Mouse (Mus musculus): Measurements from ENCODE around the gene Lca5. TPM values are rescaled to one million over a fixed set of nuclear protein-coding genes. Genes with fewer than 3 reads are reported as not detected.

Gene Lca5
- polyA plus RNA-seq, 1 experiment from 2014 or later: 28.4 TPM

DNA sequence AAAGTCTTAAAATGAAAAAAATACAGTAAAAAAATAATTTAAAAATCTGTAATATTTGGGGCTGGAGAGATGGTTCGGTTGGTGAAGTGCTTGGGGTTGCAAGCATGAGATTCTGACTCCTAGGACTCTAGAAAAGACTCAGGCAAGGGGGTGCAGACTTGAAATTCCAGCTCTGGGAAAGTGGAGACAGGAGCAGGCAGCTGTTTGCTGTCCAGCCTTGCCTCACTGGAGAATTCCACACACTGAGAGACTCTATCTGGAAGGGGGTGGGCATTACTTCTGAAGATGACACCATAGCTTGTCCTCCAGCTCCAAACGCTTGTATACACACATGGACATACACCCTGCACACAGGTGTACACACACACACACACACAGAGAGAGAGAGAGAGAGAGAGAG lies 63.8 kb downstream of the Lca5 start:
- ATAC-seq (ENCODE audit: insufficient read depth): peak; percentile 44; the same call in 1 of the 2 replicates
- Histone ChIP-seq H3K9ac (no peak overlapping the region), H3K4me2 (no peak overlapping the region), H3K36me3 (ENCODE audit: insufficient read depth) (no peaks in the 10 kb centered on the region), H3K4me1 (ENCODE audit: insufficient read depth) (peaks cover 3% of the 10 kb centered on the region; the same call in 1 of the 2 replicates), H3K4me3 (ENCODE audit: low read depth, low read length) (no peak overlapping the region), H3K9me3 (ENCODE audit: low read depth, low read length) (no peaks in the 10 kb centered on the region), H3K27me3 (ENCODE audit: insufficient read depth, low read length) (no peaks in the 10 kb centered on the region), H3K27ac (ENCODE audit: low read depth) (no peak overlapping the region)
- DNase-seq: peak; percentile 52
- TF ChIP-seq CTCF (IDR thresholded peaks at IDR 0.05; ENCODE audit: low read depth): no peak
- WGBS: 59% methylated on average over 2 of the region's 2 CpGs

DNA sequence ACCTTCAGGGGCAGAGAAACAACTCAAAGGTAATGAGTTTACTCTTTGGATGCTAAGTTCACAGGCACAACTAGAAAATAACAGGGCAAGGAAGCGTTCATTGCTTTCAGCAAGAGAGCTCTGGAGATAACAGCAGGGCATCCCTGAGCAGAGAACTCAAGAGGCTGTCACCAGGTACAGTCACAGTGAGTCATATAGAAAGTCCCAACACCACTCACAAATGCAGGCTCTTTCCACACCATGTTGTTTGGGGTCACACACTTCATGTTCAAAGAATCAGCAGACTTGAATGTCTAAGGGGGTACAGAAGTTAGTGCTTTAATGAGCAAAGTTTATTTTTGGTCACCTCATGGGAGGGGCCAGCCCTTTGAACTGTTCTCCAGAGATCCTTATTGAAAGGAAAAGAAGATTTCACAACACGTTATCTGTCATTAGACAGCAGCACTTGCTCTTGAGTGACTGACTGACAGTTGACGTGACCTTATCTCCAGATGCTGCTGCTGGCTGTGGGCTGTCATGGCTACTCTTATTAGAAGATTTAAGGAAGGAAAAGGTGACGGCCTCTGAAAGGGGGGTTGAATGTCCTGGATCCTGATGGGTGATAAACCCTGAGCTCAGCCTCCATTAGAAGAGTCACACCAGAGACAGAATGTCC lies 65.3 kb downstream of the Lca5 start:
- Histone ChIP-seq H3K4me1 (ENCODE audit: insufficient read depth) (peaks cover 3% of the 10 kb centered on the region; the same call in 1 of the 2 replicates), H3K9me3 (ENCODE audit: low read depth, low read length) (no peaks in the 10 kb centered on the region), H3K27me3 (ENCODE audit: insufficient read depth, low read length) (no peaks in the 10 kb centered on the region), H3K27ac (ENCODE audit: low read depth) (no peak overlapping the region), H3K4me2 (no peak overlapping the region), H3K9ac (no peak overlapping the region), H3K4me3 (ENCODE audit: low read depth, low read length) (no peak overlapping the region), H3K36me3 (ENCODE audit: insufficient read depth) (no peaks in the 10 kb centered on the region)
- WGBS: 56% methylated on average over 4 of the region's 4 CpGs
- no peak for TF ChIP-seq CTCF (IDR thresholded peaks at IDR 0.05; ENCODE audit: low read depth)
- ATAC-seq (ENCODE audit: insufficient read depth) (no peak), DNase-seq (no peak)

GRCm38 (mm10) chr9:83370907-83371306 lies 70.0 kb downstream of the Lca5 start:
- TF ChIP-seq CTCF (IDR thresholded peaks at IDR 0.05; ENCODE audit: low read depth): peak; percentile 55
- DNase-seq (peak; percentile 67), ATAC-seq (ENCODE audit: insufficient read depth) (no peak)
- H3K9ac ChIP-seq: no peak overlapping the region
- no peak overlapping the region for H3K27ac ChIP-seq (ENCODE audit: low read depth)
- H3K27me3 ChIP-seq (ENCODE audit: insufficient read depth, low read length): no peaks in the 10 kb centered on the region
- no peaks in the 10 kb centered on the region for H3K36me3 ChIP-seq (ENCODE audit: insufficient read depth)
- H3K4me2 ChIP-seq: no peak overlapping the region
- no peak overlapping the region for H3K4me3 ChIP-seq (ENCODE audit: low read depth, low read length)
- no peaks in the 10 kb centered on the region for H3K9me3 ChIP-seq (ENCODE audit: low read depth, low read length)
- WGBS: 23% methylated on average over 1 of the region's 1 CpGs
- no peaks in the 10 kb centered on the region for H3K4me1 ChIP-seq (ENCODE audit: insufficient read depth)

GRCm38 (mm10) chr9:83368234-83368633 lies 72.7 kb downstream of the Lca5 start:
- no peaks in the 10 kb centered on the region for H3K27me3 ChIP-seq (ENCODE audit: insufficient read depth, low read length)
- DNase-seq: peak; percentile 73

DNA sequence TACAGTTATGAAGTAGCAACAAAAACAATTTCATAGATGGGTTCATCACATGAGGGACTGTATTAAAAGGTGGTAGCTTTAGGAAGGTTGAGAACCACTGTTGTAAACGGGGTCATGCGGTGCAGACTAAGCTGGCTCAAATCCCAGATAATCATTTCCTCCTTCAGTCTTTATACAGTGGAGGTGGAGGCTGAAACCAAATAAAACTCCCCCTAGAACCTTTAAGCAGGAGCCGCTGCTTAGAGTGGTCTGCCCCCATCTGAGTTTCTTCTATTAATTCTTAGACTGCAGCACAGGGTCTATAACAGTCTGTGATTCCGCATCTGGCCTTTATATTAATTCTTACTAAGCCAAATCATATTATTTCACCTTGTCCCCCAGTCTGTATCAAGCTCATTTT lies 85.1 kb downstream of the Lca5 start:
- Histone ChIP-seq H3K27ac (ENCODE audit: low read depth) (no peak overlapping the region), H3K27me3 (ENCODE audit: insufficient read depth, low read length) (no peaks in the 10 kb centered on the region), H3K4me3 (ENCODE audit: low read depth, low read length) (no peak overlapping the region), H3K4me1 (ENCODE audit: insufficient read depth) (peaks cover 11% of the 10 kb centered on the region), H3K4me2 (no peak overlapping the region), H3K36me3 (ENCODE audit: insufficient read depth) (no peaks in the 10 kb centered on the region), H3K9me3 (ENCODE audit: low read depth, low read length) (no peaks in the 10 kb centered on the region), H3K9ac (no peak overlapping the region)
- TF ChIP-seq CTCF (IDR thresholded peaks at IDR 0.05; ENCODE audit: low read depth): no peak
- DNase-seq (peak; percentile 19), ATAC-seq (ENCODE audit: insufficient read depth) (no peak)
- 55% methylated on average over 4 of the region's 4 CpGs for WGBS

More at GRCm38 (mm10) chr9:83368234-83368633, 72.7 kb downstream of the Lca5 start:
- ATAC-seq (ENCODE audit: insufficient read depth): no peak
- H3K4me2 ChIP-seq: no peak overlapping the region
- H3K27ac ChIP-seq (ENCODE audit: low read depth): no peak overlapping the region
- 88% methylated on average over 1 of the region's 1 CpGs for WGBS
- no peaks in the 10 kb centered on the region for H3K9me3 ChIP-seq (ENCODE audit: low read depth, low read length)
- H3K4me3 ChIP-seq (ENCODE audit: low read depth, low read length): no peak overlapping the region
- H3K9ac ChIP-seq: no peak overlapping the region
- no peaks in the 10 kb centered on the region for H3K4me1 ChIP-seq (ENCODE audit: insufficient read depth)
- H3K36me3 ChIP-seq (ENCODE audit: insufficient read depth): no peaks in the 10 kb centered on the region
- TF ChIP-seq CTCF (IDR thresholded peaks at IDR 0.05; ENCODE audit: low read depth): peak; percentile 67

- Histone ChIP-seq H3K36me3 (ENCODE audit: insufficient read depth) (no peaks in the 10 kb centered on the region), H3K4me3 (ENCODE audit: low read depth, low read length) (no peak overlapping the region), H3K9me3 (ENCODE audit: low read depth, low read length) (no peaks in the 10 kb centered on the region), H3K27ac (ENCODE audit: low read depth) (no peak overlapping the region), H3K9ac (no peak overlapping the region), H3K4me1 (ENCODE audit: insufficient read depth) (peaks cover 22% of the 10 kb centered on the region), H3K27me3 (ENCODE audit: insufficient read depth, low read length) (no peaks in the 10 kb centered on the region), H3K4me2 (no peak overlapping the region)
- no peak for ATAC-seq (ENCODE audit: insufficient read depth)
- no peak for TF ChIP-seq CTCF (IDR thresholded peaks at IDR 0.05; ENCODE audit: low read depth)
- WGBS: 58% methylated on average over 7 of the region's 7 CpGs
- no peak for DNase-seq
Observed at GRCm38 (mm10) chr9:83353316-83353715, 87.6 kb downstream of the Lca5 start.

- peak; percentile 39 for DNase-seq
- peak; percentile 33 for ATAC-seq (ENCODE audit: insufficient read depth)
- H3K9me3 ChIP-seq (ENCODE audit: low read depth, low read length): no peaks in the 10 kb centered on the region
- H3K4me3 ChIP-seq (ENCODE audit: low read depth, low read length): no peak overlapping the region
- peak overlapping the region; percentile 88 for H3K27ac ChIP-seq (ENCODE audit: low read depth)
- H3K9ac ChIP-seq: no peak overlapping the region
- H3K27me3 ChIP-seq (ENCODE audit: insufficient read depth, low read length): no peaks in the 10 kb centered on the region
- no peak overlapping the region for H3K4me2 ChIP-seq
- TF ChIP-seq CTCF (IDR thresholded peaks at IDR 0.05; ENCODE audit: low read depth): no peak
- no peaks in the 10 kb centered on the region for H3K36me3 ChIP-seq (ENCODE audit: insufficient read depth)
- H3K4me1 ChIP-seq (ENCODE audit: insufficient read depth): peaks cover 22% of the 10 kb centered on the region
- WGBS: 42% methylated on average over 5 of the region's 5 CpGs
Observed at GRCm38 (mm10) chr9:83351171-83351570, 89.8 kb downstream of the Lca5 start.
